Mouse (Mus musculus): ENCODE measurements around the gene Ndufa11.

GRCm38 (mm10) chr17:56688045-56688444, 29.5 kb upstream of the Ndufa11 start:
- TF ChIP-seq GATA1 (IDR thresholded peaks at IDR 0.05; ENCODE audit: low read length) (peak; percentile 84), TAL1 (IDR thresholded peaks at IDR 0.05; ENCODE audit: low read length) (peak; percentile 78)

Data from erythroblast, embryonic 14.5 days (primary cell).